Mouse (Mus musculus): ENCODE results near the gene Jhy.
A peak's percentile ranks its signal among the peaks of the same experiment; 100 is the strongest.

Gene Jhy

DNA sequence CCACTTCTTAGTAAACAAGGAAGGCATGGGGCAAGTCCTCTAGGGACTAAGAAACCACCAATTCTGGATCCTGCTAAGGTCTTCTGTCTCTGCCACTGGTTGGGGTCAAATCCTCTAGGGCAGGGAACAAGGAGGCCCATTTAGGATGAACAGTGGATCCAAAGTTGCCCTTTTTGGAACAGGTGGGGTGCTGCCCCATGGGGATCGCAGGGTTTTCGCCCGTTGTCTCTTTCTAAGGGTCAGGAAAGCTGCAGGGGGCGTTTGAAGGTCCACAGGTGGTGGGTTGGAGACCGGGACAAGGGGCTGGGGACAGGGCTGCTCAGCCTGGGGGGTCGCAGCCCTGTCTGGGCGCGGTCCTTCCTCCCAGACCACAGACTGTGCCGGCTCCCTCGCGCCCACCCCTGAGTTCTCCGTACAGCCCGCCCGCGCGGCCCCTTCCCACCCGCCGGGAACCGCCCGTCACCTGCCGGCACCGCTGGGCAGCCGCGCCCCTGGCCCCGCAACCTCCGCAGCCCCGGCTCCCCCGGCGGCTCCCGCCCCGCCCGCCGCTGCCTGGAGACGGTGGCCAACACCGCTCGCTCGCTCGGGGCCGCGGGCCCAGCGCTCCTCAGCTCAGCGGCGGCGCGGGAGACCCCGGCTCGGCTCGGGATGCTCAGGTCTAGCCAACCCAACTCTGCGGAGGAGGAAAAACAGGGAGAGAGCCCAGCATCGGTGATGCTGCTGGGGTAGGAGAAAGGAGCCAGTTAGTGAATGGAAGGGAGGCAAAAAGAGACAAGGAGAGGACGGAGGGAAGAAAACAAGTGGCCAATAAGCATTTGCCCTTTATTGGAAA lies at the start of gene Jhy:
Gene Jhy, minus strand, starts transcription at position 533 of the 832 bp plus-strand sequence.
- no peak for DNase-seq (ENCODE audit: low spot score)

DNA sequence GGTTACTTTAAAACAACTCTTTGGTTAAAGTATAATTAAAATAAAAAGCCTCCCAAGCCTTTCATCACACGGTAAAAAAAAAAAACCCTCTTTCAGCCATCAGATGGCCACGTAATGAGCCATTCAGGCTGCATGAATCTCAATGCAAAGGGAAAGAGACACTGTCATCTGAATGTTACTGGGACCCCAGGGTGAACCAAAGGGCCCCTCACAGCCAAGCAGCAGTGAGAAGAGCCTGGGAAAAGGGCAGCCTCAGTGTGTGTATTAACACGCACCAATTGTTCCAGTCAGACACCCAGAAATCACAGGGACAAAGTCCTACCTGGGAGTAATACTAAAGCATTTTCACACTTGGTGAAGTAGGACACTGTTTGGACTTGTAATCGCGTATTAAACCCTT lies 48.5 kb upstream of the Jhy start:
- no peak for DNase-seq (ENCODE audit: low spot score)

DNA sequence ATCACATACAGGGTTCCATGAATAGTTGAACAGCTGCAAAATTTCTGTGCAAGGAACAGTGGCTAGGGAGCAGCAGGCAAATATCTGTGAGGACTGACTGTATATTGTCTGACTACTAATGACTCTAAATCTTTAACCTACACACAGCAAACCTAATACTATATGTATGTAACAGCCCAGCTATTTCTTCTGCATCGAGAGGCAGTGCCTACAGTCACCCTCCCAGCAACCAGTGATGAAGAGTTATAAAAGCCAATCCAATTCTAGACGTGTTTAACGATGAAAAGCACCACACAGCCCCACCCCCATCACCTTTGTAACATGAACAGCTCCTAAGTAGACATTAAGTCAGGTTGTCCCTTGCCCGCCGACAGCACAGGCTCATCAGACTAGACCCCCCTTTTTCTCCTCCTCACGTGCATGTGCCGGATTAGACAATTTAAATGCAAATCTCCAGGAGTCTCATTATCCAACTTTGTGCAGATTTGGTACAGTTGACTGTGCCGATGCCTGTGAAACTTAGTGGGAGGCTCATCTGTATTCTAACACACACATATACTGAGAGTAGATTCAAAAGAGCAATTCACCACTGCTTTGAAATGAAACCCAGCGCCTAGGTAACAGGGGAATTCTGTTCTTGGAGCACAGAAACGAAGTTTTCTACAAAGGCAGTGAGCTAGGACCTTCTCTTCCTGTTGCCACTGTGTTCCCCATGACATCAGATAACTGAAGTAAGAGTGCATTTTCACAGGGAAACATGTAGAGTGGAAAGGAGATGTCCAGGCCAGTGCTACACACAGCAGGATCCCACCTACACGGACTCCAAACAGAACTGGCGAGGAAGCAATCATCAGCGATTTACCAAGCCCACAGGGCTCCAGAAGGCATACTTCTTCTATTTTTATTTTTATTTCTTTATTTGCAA lies 47.9 kb upstream of the Jhy start:
- no peak for DNase-seq (ENCODE audit: low spot score)

DNA sequence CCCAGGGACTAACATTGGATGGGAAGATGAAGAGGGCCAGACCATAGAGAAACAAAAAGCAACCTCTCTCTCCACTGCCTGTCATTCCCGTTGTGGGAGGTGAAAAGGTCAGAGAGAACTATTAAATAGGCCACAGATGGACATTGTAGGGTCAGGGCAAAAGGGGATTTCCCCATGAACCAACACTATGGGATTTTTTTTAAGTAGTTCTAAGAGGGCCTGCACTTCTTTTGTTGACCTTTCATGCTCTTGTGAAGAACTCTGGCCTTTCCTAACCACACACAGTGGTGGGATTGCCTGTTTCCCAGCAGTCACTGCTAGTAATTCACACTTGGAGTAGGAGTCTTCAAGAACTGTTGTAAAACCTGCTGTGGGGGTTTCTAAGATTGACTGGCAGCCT lies 43.9 kb upstream of the Jhy start:
- DNase-seq (ENCODE audit: low spot score) = no peak

DNA sequence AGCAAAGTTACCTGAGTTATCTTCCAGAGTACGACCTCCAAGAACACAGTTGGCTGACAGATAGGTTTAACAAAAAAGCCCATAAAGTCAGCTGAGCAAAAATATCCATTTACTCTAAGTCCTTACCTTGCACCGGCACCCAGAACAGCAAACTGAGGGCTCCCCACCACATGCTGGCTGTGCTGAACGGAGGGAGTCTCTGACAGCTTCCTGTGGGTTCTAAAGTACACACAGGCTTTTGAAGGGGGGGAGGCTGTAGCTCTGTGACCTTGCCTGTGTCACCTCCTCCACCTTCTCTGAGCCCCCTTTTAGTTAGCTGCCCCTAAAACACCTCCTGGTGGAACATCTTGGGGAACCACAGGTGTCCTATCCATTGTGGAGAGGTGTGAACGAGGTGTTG lies 40.5 kb upstream of the Jhy start, which contains the start of gene Crtam:
Gene Crtam, minus strand, starts transcription at position 214 of the 400 bp plus-strand sequence.
- no peak for DNase-seq (ENCODE audit: low spot score)

DNA sequence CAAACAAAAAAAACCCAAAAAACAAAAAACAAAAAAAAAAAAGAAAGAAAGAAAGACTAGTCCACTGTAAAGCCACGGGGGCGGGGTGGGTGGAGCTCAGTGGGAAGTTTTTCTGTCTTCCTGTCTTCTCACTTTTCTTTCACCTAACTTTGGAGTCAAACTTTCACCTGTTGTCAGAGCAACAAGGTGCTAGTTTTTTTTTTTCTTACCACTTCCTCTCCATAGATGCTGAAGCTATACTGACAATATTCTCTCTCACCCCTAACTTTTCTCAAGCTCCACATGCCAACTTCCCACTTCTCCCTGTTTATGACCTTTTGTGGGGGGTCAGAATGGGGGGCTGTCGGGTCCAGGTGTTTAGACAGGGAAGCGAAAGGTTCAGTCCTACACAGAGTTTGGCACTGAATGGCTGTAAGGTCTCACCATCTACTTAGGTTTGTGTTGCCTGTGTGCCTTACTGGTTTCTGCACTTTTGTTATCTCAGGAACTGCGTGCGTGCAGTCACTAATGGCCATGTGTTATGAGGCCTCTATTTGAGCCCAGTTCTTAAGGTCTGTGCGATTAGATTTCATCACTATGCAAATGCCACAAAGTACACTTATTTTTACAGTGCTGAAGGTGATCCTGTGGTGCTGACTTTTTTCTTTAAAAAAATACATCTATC lies 33.3 kb upstream of the Jhy start:
- no peak for DNase-seq (ENCODE audit: low spot score)

DNA sequence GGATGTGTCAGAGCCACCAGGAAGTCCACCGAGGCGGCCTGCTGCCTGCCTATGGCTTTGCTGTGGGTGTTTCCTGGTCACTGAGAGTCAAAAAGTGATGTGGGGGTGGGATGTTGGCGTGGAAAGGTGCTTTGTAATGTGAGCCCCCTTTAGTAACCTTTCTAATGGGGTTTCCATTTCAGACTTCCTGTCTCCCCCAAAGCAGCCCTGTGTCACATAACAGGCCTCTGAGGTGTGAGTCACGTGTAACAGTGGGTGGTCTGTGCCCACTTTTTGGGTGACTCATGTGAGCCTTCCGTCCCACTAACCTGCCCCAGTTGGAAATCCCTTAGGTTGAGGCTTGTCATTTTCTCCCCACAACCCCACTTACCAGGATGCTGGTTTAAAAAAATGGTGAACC lies 30.2 kb upstream of the Jhy start:
- DNase-seq (ENCODE audit: low spot score) = no peak

DNA sequence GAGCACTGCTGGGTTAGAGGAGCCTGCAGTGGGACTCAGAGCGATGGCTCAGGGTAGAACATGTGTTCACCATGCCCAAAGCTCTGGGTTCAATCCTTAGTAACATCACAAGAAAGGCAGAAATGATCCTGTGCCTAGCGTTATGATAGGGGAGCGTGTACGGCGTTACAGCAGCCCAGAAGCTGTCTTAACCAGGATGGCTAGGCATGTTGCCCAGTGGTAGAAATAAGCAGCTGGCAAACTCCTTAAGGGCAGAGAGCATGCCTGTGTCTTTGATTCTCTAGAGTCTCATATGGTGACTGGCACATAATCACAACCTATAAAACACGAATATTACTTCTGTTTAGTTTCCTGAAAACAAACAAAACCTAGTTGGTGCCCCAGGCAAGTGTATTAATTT lies 27.6 kb upstream of the Jhy start:
- DNase-seq (ENCODE audit: low spot score) = no peak

DNA sequence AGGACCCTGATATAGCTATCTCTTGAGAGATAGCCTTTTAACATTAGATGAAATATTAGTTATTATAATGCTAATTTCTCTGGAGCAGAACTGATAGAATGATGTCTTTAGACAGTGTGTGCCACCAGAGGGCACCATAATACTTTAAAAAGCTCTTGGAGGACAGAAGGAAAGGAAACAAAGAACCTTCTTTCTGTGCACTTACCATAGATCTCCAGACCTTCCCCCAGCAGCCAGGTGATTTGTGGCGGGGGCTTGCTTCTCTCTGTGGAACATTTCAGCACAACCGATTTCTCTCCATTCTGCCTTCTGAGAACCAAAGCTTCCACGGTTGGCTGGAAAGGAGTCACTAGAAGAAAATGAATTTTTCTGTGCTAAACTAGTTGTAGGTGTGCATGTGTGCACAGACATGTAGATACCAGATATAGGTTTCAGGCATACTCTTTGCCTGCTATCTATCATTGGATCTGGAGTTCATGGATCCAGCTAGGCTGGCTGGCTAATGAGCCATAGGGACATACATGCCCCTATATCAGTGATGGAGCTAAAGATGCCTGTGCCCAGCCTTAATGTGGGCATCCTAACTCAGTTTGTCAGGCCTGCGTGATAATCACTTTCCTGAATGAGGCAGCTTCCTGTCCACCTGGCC lies 26.1 kb upstream of the Jhy start:
- peak; percentile 7 for DNase-seq (ENCODE audit: low spot score)

DNA sequence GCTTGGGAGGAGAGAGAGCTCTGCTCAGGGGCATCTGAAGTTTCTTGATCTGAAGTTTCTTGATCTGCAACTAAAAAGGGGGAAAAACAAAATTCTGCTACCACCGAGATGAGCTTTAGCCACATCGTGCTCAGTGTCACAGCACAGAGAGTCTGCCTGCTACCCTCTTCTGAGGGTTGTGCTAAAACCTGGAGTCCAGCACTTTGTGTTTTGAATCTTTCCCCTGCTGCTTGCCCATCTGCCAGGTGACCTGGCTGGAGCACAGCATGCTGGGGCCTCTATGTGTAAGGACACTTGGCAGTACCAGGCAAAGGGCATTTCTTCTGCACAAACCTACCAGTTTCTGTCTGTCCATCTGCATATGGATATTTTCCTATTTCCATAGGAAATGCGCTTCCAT lies 20.4 kb upstream of the Jhy start:
- DNase-seq (ENCODE audit: low spot score) = no peak

DNA sequence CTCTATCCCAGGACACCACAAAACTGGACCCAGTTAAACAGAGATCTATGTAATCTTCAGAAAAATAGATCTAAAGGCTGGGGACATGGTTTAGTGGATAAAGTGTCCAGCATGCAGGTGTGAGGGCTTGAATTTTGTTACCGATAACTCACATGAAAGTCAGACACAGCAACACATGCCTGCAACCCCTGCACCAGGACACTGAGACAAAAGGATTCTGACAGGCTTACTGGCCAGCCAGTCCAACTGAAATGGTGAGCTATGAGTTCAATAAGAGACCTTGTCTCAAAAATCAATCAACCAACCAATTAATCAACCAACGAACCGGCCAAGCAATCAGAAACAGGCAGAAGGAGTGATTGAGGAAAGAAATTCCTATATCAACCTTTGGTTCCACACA lies 19.8 kb upstream of the Jhy start:
- DNase-seq (ENCODE audit: low spot score) = no peak

DNA sequence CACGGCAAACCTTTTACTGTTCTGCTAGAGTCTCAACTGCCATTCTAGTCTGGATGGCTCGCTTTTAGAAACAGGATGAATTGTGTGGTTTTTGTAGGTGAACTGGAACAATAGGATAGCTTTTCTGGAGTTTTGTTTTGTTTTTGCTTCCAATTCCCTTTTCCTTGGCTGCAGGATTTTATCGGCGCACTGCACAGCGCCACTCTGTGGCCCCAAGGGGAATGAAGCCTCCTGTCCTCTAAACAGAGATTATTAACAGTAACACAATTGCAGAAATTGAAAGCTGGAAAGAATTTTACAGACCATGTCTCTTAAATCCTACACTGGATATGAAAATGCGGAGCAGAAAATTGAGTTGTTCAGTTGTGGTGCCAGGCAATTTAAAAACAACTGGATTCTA lies 18.6 kb upstream of the Jhy start:
- no peak for DNase-seq (ENCODE audit: low spot score)

DNA sequence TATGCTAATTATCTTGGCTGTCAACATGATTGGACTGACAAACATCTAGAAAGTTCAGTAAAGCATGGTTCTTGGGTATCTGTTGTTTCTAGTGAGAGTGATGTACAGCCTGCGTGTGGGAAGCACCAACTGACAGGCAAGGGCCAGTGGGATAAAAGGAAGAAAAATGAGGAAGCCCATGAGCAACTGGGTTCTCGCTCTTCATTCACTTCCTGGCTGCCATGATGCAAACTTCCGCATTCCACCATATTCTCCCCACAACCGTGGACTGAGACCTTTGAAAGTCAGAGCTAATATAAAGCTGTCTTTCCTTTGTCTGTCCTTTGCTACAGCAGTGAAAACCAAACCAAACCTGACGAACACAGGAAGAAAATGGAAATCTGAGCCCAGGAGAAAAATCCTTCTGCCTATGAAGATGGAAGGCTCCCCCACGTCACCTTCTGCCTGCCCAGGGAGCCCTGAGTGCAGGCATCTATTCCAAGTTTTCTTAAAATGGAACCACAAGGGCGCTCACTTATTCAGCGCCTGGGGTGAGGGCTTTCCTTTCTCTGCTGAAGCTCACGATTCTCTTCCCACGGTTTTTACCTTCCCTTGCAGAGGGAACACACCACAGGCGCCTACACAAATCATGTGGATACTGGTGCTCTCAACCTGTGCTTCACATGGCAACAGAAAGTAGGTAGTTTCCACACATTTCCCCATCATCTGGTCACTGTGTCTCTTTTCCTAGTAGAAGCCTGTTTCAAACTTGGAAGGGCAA lies 10.3 kb upstream of the Jhy start:
- no peak for DNase-seq (ENCODE audit: low spot score)

DNA sequence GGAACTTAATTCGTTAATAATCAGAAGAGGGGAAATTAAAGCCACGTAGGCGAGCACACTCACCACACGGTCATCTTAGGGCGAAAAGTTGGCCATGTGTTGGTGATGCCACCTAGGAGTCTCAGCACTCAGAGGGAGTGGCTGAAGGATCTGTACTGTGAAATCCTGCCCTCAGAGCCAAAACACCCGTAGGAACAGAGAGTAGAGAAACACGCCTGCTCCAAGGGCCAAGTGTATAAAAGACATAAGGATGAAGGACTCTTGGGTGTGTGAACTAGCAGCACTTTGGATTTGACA lies 448 bp upstream of the Jhy start:
- no peak for DNase-seq (ENCODE audit: low spot score)

DNA sequence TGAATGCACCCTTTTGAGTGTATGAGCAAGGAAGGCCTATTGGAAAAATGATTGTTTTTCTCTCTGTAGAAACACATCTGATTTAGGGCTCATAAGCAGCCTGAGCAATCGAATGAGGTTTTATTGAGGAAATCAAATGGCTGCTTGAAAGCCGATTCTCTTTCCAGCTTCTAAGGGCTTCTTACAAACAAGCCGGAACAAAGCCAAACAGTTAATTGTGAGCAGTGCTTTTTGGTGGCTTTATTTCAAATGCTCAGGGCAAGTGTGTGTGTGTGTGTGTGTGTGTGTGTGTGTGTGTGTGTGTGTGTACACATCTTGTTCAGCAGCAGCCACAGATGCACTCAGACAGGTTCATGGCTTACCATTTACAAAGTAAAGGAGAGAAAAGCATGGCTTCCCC lies 2.5 kb downstream of the Jhy start:
- no peak for DNase-seq (ENCODE audit: low spot score)

DNA sequence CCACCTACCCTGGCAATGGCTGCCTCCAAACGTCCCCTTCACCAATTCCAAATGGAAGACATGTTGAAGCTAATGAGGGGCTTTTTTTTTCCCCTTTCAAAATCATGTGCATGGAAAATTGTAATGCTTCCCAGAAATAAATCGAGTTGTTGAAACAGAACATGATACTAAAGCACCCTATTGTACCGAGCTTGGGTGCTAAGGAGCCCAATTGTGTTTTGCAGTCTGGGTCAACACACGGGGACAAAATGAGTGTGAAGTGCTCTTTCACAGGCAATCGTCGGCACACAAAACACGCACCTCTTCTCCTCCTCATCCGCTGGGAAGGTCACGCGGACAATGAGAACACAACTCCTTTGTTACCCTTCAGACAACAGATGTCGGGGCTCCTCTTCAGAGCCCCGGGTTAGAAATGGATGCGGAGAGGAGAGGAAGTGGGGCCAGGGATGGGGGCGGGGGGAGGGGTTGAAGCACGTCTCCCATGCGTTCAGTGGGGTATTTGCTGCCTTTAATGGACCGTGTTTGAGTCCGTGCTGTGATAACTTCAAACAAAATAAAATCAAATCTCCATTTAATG lies 14.8 kb downstream of the Jhy start:
- no peak for DNase-seq (ENCODE audit: low spot score)

DNA sequence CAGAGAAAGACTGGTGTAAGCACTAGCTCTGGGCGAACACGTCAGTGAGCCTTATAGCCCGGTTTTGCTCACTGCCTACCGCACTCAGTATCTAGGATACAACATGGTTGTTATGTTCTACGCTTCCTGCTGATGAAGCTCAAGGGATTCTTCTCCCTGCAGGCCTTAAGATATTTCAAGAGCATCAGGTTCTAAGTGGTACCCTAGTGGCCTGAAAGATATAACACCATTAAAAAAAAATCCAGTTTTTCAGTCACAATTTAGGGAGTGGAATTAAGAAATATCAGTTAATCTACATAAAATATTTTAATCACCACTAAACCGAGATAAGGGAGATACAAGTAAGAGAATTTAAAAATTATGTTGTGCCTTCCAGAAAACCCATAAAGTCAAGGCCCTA lies 15.4 kb downstream of the Jhy start:
- DNase-seq (ENCODE audit: low spot score) = no peak

DNA sequence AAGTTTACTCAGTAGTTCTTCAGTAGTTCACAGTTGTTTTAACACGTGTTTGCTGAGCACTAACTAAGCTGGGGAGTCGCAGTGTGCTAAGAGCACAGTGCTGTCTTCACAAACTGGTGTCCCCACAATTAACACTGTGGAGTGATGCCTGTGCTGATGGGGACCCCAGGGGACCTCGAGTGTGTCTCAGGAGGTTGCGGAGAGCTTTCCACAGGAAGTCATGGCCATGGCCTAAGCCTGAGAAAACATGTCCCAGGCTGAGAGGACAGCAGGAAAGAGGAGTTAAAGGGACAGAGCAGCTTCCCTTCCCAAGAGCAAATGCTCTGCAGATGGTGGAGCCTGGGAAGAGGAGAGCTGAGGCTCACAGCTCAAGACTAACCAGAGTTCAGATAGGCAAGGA lies 16.8 kb downstream of the Jhy start:
- DNase-seq (ENCODE audit: low spot score) = no peak

DNA sequence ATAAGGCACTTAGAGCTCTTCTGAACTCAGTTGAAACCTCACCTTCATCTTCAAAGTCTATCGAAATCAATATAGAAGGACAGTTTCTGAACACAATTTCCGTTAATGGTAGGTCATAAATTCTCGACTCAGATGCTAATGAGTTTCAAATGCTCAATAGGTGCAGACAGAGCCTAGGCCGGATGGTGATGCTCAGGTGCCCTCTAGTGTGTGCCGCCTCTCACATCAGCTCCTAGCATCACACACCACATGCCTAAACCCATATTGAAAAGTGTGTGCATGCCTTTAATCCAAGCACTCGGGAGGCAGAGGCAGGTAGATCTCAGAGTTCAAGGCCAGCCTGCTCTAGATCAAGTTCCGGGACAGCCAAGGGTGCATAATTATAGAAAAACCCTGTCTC lies 26.5 kb downstream of the Jhy start:
- DNase-seq (ENCODE audit: low spot score) = no peak

DNA sequence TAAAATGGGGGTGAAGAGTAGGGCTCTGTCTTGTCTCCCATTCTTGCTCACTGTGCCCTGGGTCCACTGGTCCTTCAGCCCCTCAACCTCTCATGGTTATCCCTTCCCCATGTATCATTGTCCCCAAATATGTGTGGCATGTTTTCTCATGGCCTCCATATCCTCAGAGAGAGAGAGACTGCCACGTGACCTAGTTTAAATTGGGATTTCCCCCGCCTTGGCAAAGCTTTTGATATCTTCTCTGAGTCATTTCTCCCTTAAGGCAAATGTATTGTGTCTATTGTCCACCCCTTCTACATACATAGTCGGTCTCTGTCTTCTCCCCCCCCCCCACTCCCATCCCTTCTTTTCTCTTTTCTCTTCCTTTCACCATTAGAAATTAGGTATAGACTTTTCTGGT lies 30.6 kb downstream of the Jhy start:
- DNase-seq (ENCODE audit: low spot score) = no peak

DNA sequence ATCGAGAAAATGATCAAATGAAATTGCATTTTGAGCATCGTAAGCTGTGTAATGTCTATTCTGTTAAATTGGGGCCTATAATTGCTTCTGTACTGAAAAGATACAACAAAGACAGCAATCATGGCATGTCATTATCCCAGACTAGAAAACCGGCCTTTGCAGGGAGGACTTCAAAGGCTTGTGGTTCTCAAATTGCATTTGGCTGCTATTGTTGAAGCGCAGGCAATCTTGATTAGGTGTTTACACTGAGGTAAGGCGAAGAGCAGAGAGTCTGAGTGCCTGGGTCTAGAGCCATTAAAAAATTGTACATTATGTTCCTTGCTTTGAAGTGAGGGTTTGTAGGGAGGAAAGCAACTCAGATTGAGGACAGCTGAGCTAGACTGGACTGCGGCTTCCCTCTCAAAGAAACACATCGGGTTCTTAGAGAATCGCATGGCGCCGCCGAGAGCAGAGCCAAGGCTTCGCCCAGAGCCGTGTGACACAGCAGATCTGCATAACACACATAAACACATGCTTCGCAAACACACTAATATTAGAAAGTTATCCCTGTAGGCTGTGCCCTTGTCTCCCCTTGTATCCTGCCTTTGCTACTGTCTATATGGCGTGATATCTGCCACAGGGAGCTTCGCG lies 36.5 kb downstream of the Jhy start:
- no peak for DNase-seq (ENCODE audit: low spot score)
